Mouse (Mus musculus): ENCODE data around the gene Olfr214. TPM values are rescaled to one million over a fixed set of nuclear protein-coding genes. Genes with fewer than 3 reads are reported as not detected.

The Olfr214 gene
- polyA plus RNA-seq, 1 experiment from 2014 or later = not detected

Other genes with a start within 250 kb of the Olfr214 start
- gene March8, start 216.2 kb upstream of the Olfr214 start, polyA plus RNA-seq (2016; fragmentation: Nextera tagmentation; extraction: Ambion mirVana) = 31.2 and 42.0 TPM in 2 replicates
- 1.1 and 1.6 TPM in 2 replicates for gene Alox5, start 93.1 kb upstream of the Olfr214 start, polyA plus RNA-seq (2016; fragmentation: Nextera tagmentation; extraction: Ambion mirVana)
- not detected in 2 replicates for gene Olfr211, start 65.1 kb upstream of the Olfr214 start, polyA plus RNA-seq (2016; fragmentation: Nextera tagmentation; extraction: Ambion mirVana)
- not detected in 2 replicates for gene Olfr212, start 47.7 kb upstream of the Olfr214 start, polyA plus RNA-seq (2016; fragmentation: Nextera tagmentation; extraction: Ambion mirVana)
- not detected in 2 replicates for gene Olfr213, start 15.8 kb upstream of the Olfr214 start, polyA plus RNA-seq (2016; fragmentation: Nextera tagmentation; extraction: Ambion mirVana)
- 0.81 and 0.94 TPM in 2 replicates for gene Gm5580, start 3.1 kb upstream of the Olfr214 start, polyA plus RNA-seq (2016; fragmentation: Nextera tagmentation; extraction: Ambion mirVana)
- not detected in 2 replicates for gene Olfr215, start 30.0 kb downstream of the Olfr214 start, polyA plus RNA-seq (2016; fragmentation: Nextera tagmentation; extraction: Ambion mirVana)
- gene Zfp422, start 74.8 kb downstream of the Olfr214 start, polyA plus RNA-seq (2016; fragmentation: Nextera tagmentation; extraction: Ambion mirVana) = 255 and 278 TPM in 2 replicates
- 14.7 and 16.1 TPM in 2 replicates for gene Depp1, start 96.4 kb downstream of the Olfr214 start, polyA plus RNA-seq (2016; fragmentation: Nextera tagmentation; extraction: Ambion mirVana)
- 60.9 and 61.9 TPM in 2 replicates for gene Rassf4, start 119.7 kb downstream of the Olfr214 start, polyA plus RNA-seq (2016; fragmentation: Nextera tagmentation; extraction: Ambion mirVana)
- 0.06 and 0.08 TPM in 2 replicates for gene Tmem72, start 162.7 kb downstream of the Olfr214 start, polyA plus RNA-seq (2016; fragmentation: Nextera tagmentation; extraction: Ambion mirVana)

All from hindbrain, embryonic 10.5 days (tissue).